Mouse (Mus musculus) fat pad, adult 2 months (tissue): Measurements from ENCODE around the gene Fkbp11.
A peak's percentile ranks its signal among the peaks of the same experiment; 100 is the strongest.

ENCODE experiments used
- DNase-seq: peaks from one replicate; pipeline ENCODE4 v3.0.0-alpha.2; 2011; ENCODE audit warnings: low read depth, low spot score; ENCODE audit errors: extremely low read depth

The Fkbp11 gene

GRCm38 (mm10) chr15:98742766-98743428 lies 14.9 kb upstream of the Fkbp11 start:
- no peak for DNase-seq

GRCm38 (mm10) chr15:98740219-98740618 lies 12.2 kb upstream of the Fkbp11 start:
- no peak for DNase-seq

DNA sequence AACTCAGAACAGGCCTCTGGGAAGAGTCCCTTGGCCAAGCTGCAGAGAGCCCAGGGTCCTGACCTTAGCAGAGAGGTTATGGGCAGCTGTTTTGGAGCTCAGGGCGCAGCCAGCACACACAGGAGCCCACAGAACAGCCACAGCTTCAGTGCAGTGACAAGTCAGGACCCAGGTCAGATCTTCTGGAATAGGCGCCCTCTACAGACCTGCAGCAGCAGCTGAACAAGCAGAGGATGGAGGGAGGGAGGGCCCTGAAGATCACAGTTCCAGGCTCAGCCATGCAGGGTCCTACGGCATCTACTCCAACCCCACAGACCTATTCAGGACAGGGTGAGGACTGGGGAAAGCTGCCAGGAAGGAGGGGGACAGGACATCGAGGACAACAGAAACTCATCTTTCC lies 10.8 kb upstream of the Fkbp11 start:
- DNase-seq, result no peak

DNA sequence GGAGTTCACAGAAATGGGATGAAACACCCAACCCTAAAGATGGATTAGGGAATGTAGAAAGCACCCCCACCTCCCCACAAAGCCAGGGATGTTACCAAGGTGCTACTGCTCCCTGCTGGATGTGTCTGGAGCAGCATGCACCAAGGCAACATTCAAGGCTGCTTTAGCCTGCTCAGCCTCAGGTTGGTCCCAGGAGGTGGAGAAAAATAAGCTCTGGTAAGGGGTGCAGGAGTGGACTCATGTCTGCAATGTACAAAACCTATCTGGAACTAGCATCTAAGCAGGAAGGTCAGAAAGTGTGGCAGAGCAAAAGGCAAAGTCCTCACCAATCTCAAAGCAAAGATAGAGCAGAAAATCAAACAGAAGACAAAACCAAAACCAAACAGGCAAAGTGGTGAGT lies 9.9 kb upstream of the Fkbp11 start:
- DNase-seq, result no peak

- DNase-seq, result no peak
Measured at GRCm38 (mm10) chr15:98736521-98736920, 8.5 kb upstream of the Fkbp11 start.

- no peak for DNase-seq
Measured at GRCm38 (mm10) chr15:98733976-98734566, 6.1 kb upstream of the Fkbp11 start.

- no peak for DNase-seq
Measured at GRCm38 (mm10) chr15:98733370-98733769, 5.4 kb upstream of the Fkbp11 start.

GRCm38 (mm10) chr15:98732006-98732531 lies 4.1 kb upstream of the Fkbp11 start:
- no peak for DNase-seq

- DNase-seq, result no peak
Measured at GRCm38 (mm10) chr15:98730790-98731189, 2.8 kb upstream of the Fkbp11 start.

DNA sequence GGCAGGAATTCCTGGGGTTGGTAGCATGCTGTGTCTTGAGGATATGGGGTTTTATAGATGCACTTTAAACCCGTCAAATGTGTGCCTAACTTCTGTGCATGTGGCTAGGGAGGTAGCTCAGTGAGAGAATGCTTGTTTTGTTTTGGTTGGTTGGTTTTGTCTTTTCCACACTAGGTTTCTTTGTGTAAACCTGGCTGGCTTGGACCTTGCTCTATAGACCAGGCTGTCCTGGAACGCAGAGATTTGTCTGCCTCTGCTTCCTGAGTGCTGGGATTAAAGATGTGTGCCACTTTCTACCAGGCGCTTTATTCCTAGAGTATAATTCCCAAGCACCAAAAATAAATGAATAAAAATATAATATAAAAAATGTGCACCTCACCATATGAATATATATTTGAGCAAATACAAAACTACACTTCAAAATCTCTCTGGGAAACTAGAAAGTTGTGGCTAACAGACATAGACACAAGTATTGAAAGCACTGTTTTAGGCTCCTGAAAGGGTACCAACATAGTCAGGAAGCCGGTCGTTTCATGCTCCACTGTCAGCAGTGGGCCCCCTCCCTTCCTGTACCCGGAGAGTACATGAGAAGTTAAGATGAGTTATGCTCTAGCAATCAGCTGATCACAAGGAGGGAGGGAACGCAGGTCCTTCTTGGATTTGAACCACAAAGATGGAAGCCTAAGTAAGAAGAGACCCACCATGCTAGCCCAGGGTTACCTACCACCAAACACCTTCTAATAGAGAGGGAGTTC lies 2.0 kb upstream of the Fkbp11 start:
- no peak for DNase-seq

DNA sequence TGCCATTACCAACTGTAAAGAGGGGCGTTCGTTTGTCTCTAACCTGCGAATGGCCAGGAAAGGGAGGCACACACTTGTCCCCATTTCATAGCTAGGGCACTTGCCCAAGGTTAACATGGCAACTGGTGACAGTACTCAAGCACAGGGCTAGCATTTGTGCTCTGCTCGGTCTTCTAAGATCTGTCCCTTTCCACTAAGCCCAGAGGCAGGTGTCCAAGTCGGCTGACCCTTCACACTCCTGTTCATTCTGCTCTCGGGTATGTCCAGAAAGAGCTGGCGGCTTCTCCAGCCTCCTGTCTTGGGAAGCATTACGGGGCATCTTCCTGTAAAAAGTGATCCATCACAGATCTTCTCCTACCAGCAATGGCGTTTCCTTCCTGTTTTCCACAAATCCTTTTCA lies 368 bp upstream of the Fkbp11 start:
- no peak for DNase-seq

DNA sequence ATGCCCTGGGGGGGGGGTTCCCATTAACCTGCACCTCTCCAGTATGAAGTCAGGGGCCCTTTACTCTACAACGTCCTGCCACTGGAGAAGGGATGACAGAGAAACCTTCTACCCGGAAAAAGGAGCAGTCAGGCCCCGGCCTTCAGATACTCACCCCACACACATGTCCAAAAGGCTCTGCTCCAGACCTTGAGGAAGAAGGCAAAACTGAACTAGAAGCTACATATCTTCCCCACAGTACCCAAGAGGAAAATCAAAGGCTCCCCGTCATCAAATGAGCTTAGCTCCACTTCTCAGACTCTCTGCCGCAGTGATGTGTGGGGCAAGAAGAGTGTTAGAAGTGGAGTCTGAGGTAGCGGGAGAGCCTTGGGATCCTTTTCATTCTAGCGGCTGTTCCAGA lies 1.3 kb downstream of the Fkbp11 start:
- DNase-seq, result no peak

GRCm38 (mm10) chr15:98726079-98726478 lies 1.9 kb downstream of the Fkbp11 start:
- no peak for DNase-seq

DNA sequence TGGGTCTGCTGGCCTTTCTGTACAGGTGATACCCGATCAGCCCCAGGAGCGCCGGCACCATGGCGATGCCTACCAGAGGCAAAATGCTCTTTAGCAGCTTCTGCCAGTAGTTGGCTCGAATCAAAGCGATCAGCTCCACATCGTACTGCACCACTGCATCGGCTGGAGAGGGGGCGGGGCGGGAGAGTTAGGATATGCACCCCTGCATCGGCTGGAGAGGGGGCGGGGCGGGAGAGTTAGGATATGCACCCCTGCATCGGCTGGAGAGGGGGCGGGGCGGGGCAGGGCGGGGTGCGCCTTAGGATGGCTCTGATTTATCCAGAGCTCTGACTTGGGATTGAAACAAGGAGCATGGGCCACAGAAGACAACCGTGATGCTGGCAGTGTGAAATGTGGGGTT lies 3.6 kb downstream of the Fkbp11 start:
- DNase-seq, result no peak

DNA sequence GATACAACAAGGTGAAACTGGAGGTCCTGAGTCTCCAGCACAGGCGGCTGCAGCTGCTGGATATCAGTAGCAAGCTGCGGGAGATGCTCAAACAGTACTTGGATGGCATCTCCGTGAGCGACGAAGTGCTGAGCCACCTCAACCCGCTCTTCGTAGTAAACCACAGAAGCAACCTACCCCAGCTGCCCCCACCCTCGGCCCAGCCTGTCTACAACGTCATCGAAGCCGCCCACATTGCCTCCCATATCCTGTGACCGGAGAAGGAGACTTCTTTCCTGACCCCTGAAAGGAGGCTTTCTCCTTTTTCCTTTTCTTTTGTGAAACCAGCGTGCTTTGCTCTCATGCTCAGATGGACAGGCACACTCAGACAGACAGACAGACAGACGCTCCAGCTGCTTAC lies 5.1 kb downstream of the Fkbp11 start:
- DNase-seq, result no peak

DNA sequence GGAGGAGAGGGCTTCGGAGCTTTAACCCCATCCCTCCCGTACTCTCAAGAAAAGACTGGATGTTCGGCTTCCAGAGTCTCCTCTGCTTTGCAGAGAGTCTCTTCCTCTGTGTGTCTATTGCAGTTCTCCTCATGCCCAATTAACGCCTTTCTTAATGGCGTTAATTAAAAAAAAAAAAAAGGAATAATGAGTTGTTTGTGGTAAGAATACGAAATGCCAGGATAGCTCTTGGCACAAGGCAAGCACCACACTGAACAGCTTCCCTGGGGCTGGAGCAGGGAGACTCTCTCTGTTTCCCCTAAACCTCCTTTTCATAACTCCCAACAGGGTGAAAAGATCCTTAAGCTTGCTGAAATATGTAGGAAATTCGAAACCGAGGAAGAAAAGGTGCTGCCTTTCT lies 5.8 kb downstream of the Fkbp11 start:
- DNase-seq, result no peak

DNA sequence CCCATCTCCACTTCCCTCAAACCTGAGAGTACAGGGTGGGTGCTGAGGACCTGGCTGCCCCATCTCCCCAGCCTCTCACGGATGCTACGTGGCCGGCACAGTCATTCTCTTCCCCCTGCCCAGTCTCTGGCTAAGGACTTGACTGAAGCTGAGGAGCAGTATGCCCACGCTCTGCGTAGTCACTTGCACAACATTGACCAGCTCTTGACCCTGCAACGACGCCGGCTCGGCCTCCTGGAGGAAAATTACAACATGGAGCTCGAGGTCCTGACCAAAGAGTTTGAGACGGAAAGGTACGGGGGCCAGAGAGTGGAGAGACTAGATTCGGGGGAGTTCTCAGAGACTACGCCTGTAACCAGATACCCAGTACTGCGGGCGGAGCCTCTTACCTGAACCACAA lies 10.7 kb downstream of the Fkbp11 start:
- no peak for DNase-seq

DNA sequence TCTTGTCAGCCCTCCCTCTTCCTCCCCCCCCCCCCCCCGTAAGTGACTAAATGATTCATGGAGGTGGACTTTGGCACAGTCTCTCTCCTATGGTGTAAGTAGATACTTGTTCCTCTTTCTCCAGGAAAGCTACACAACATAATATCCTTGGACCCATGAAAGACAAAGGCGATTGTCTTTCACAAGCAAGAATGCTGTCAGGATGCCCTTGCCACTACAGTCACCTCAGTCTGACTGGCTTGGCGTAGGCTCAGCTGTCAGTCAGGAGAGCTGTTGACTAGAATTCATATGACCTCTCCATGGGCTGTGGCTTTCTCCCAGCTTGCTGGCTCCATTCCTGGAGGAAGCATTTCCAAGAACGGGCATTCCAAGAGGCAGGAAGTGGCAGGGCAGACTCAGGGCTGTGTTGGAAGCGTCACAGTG lies 13.8 kb downstream of the Fkbp11 start:
- DNase-seq, result peak; percentile 19

GRCm38 (mm10) chr15:98710442-98710841 lies 17.6 kb downstream of the Fkbp11 start:
- no peak for DNase-seq

DNA sequence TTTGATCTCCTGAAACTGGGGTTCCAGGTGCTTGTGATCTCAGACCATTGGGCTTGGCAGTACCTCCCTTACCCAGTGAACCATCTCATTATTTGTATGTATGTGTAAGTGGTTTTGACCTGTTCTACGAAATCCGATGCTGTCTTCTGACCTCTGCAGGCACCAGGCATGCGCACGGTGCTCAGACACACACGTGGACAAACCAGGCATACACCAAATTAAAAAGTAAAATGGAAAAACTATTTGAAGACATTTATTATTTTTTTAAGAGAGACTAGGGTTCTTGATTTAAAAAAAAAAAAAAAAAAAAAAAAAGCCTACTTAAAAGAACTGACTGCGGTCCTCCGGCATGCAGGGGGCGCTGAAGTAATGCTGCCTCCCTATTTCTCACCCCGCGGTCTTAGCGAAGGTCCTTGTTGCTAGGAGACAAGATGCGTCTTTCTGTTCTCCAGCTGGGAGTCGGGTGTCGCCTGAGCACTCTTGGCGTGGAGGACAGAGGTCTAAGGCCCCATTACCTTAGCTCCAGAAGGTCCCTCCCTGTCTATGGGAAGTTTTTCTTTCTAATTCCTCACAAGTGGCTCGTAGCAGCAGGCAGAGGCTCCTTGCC lies 20.1 kb downstream of the Fkbp11 start, which contains the start of gene Ccdc65:
Gene Ccdc65 (plus strand): TSS at position 442 of the 607 bp plus-strand sequence.
- no peak for DNase-seq

DNA sequence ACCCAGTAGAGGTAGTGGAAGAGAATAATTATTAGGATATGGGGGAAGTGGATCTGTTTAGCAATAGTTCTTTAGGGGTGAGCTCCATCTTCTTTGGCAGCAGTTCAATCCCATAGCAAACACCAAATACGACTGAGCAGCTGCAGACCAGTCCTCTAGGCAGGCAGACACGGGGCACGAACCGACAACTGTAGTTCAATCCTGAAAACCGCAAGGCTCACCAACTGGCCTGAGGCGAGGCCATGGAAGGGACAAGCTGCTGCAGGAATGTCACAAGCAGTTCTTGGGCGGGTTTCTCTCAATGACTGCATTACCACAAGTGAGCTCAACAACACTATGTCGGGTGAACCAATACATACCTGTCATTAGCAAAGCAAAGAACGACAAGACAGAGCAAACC lies 23.7 kb downstream of the Fkbp11 start:
- no peak for DNase-seq
